Mouse (Mus musculus) erythroblast, embryonic 14.5 days (primary cell): ENCODE measurements at regions not wholly inside any gene's neighbourhood (a gene's known extent, or its start where the extent isn't known, plus 50 kb on each side); places are given as distances from the start of the nearest gene placed in this dataset.

ENCODE experiments used
- GATA1 ChIP-seq: IDR thresholded peaks from 2 replicates; pipeline ENCODE4 v1.6.1; 2012; ENCODE audit warnings: low read length, inconsistent platforms, mixed read lengths
- TAL1 ChIP-seq: IDR thresholded peaks from 3 replicates; pipeline ENCODE4 v1.6.1; 2012; ENCODE audit warnings: low read length, inconsistent platforms, mixed read lengths

DNA sequence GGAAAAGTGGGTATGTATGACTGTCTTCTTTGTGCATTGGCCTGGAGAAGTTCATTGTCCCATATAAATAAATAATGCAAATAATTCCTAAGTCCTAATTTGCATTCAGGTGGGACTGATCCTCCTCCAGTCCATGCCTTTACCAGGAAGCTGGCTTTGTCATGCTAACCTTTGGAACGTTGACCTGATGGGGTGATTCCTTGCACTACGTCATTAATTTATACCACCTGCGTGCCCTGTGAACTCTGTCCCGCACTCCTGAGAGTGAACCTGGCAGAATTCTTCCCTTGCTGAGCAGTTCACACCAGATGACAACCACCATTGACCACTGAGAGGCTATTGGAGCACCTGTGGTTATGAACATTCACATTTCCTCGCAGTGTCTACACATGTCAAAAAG is 165.9 kb upstream of the Dyrk2 start:
- TF ChIP-seq TAL1: no peak
- TF ChIP-seq GATA1: no peak
